Mouse (Mus musculus): ENCODE measurements around the gene Gng10.

The Gng10 gene

GRCm38 (mm10) chr4:59015181-59015580, 19.7 kb upstream of the Gng10 start:
- DNase-seq (ENCODE audit: low read depth), result no peak

DNA sequence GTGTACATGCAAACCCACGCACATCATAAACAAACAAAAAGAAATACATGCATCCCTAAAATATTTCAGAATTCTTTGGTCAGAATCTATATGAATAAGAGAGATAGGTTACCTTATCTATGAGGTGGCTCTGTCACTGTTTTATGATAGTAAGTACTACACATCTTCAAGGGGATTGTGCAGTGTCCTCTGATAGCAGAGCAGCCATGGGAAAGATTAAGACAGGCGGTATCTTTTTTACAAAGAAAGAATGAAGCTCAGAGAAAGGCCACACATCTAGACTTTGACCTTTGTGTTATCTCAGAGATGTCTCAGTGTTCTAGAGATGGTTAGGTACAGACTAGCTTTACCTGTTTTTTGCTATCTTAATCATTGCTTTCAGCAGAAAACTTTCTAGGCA, 18.0 kb upstream of the Gng10 start:
- DNase-seq (ENCODE audit: low read depth), result no peak

GRCm38 (mm10) chr4:59034325-59034917, 467 bp upstream of the Gng10 start:
- no peak for DNase-seq (ENCODE audit: low read depth)

DNA sequence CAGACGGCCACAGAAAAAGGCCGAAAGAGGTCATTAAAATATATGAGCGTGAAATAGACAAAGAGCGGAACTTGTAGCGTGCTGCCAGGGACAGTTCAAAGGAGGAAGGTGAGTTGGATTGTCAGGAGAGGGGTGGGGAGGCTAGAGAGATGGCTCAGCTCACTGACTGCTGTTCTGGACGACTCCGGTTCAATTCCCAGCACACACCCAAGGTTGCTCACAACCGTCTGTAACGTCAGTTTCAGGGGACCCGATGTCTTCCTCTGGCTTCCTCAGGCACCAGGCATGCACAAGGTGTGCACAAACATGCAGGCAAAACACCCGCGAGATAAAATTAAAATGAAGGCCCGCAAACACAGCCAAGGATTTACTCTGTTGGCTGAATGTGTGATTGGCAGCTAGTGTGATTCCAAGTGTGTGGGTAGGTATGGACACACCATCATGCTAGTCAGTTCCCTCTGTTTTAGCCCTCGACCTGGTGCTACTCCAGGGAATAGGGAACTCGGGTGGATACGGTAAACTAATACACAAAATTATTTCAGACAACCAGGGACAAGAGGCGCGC, 980 bp downstream of the Gng10 start:
- peak; percentile 40 for DNase-seq (ENCODE audit: low read depth)

GRCm38 (mm10) chr4:59036490-59037127, 1.7 kb downstream of the Gng10 start:
- DNase-seq (ENCODE audit: low read depth), result peak; percentile 93

DNA sequence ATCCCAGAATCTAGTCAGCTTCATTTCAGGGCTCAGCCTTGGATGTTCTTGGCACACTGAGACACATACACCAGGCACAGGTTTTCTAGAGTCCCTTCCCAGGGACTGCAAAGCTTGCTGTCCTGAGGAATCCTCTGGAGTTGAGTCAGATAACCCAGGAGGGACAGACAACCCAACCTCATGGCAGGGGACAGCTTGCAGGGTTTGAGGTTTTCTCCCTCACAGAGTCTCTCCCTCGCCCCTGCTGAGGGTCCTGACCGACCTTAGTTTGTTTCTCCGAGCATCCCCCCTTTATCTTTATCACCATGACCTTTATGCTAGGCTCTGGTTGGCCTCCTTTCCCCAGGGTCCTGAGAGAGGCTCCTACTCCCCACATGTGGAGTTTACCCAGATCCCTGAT, 2.6 kb downstream of the Gng10 start:
- no peak for DNase-seq (ENCODE audit: low read depth)

DNA sequence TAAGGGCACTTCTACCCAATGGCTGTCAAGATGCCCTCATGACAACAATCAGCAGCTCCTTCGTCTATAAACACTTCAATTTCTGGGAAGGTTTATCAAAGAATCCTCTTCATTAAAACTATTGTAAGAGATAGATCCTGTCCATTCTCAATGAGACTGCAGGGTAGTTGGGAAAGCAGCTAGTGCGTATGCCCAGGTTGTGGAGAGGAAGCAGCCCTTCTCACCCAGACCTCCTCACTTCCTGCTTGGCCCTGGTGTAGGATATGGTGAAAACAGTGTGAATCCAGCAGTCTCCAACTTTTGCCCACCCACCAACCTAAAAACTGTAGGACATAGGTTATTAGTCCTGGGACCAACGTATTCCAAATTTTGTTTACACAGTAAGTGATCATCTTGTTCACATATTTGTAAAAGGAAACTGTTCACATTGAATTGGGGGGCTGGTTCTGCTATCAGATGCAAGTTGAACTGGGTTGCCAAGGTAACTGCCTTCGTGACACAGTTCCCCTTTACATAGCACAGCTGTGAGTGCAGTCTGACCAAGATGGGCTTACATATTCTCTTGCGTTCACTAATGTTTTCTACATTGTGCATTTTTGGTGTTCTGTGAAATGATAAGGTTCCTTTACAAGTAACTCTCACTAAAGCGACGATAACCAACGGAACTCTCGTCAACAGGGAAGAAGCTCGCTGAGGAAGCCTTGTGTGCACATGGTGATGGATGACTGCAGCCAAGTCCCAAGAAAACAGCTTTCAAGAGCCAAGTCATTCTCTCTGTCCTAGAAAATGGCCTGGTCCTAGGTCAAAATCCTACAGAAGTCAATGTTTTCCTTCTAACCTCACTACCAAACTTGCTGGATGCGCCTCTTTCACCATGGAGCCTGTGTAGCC, 5.8 kb downstream of the Gng10 start:
- peak; percentile 12 for DNase-seq (ENCODE audit: low read depth)

DNA sequence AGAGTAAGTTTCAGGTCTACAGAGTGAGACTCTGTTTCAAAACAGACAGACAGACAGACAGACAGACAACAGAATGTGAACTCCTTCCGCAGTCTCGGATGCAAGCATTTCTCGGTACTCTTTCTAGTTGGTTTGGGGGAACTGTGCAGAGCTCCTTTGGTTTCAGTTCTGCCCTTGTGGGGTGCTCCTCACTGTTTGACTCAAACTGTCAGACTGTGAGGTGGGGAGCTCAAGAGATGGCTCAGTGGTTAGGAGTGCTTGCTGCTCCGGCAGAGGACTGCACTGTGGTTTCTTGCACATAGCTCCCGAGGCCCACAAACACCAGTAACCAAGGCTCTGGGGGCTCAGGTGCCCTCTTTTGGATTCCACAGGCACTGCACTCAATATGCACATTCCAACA, 8.2 kb downstream of the Gng10 start:
- no peak for DNase-seq (ENCODE audit: low read depth)

- DNase-seq (ENCODE audit: low read depth), result peak; percentile 42
Observed at GRCm38 (mm10) chr4:59043891-59044290, 9.0 kb downstream of the Gng10 start.

GRCm38 (mm10) chr4:59047222-59047621, 12.3 kb downstream of the Gng10 start:
- DNase-seq (ENCODE audit: low read depth), result no peak

DNA sequence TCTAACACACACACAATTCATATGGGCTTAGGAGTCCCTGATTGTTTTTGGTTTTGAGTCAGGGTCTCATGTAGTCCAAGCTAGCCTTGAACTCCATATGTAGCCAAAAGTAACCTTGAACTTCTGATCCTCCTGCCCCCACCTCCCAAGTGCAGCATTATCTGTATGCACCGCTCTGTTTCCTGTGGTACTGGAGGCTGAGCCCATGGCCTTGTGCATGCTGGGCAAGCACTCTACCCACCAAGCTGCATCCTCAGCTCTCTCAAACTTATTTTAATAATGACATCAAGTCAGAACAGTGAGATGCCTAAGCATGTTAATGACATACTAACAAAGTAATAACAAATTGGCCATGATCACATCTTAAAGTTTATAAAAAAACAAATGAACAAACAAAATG, 16.2 kb downstream of the Gng10 start:
- peak; percentile 63 for DNase-seq (ENCODE audit: low read depth)

DNA sequence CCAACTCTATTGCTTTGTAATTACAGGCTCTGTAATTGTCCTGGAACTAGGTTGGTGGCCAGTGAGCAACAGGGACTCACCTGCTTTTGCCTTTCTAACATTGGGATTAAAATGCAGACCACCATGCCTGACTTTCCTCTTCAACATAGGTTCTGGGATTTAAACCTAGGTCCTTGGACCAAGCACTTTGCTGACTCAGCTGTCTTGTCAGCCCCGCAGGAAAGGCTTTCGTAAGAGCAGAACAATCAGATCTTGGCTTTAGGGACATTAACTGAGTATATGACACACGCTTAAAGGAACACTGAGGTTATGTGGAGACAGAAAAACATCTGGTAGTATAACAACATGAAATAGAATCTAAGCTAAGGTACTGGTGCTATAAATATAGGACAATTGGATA, 23.0 kb downstream of the Gng10 start:
- peak; percentile 37 for DNase-seq (ENCODE audit: low read depth)

DNA sequence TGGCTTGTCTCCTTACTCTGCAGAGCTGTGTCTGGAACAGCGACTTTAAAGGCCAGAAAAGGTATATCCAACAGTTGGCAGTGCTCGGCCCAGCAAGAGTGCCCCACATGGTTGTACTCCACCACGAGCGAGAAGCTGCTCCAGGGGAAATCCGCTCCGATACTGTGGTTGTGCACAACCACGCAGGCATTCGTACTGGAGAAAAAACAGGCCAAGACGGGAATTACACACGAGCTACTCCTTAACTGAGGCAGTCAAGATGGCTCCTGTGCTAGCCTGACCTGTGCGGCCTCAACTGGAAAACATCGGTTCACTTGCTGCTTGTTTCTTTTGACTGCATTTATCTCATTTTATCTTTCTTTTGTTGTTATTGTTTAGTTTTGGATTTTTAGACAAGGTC, 27.6 kb downstream of the Gng10 start:
- DNase-seq (ENCODE audit: low read depth), result no peak

- no peak for DNase-seq (ENCODE audit: low read depth)
Observed at GRCm38 (mm10) chr4:59069276-59069675, 34.4 kb downstream of the Gng10 start.

DNA sequence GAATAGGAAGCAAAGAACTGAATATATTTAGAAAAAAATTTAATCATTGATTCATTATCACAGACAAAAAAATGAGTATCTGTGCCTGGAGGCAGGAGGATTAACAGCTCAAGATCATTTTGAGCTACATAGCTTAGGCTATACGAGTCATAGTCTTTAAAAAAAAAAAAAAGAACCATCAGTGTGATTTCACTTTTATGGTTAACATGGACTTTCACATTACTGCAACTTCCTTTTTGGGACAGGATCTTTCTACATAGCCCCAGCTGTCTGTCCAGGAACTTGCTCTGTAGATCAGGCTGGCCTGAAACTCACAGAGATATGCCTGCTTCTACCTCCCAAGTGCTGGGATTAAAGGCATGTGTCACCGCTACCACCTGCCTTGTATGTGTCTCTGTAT, 48.5 kb downstream of the Gng10 start:
- peak; percentile 71 for DNase-seq (ENCODE audit: low read depth)

GRCm38 (mm10) chr4:59089391-59089790, 54.5 kb downstream of the Gng10 start:
- DNase-seq (ENCODE audit: low read depth), result peak; percentile 4

Measured in 416B (cell line).